Mouse (Mus musculus): ENCODE results near the gene Trim15.

DNA sequence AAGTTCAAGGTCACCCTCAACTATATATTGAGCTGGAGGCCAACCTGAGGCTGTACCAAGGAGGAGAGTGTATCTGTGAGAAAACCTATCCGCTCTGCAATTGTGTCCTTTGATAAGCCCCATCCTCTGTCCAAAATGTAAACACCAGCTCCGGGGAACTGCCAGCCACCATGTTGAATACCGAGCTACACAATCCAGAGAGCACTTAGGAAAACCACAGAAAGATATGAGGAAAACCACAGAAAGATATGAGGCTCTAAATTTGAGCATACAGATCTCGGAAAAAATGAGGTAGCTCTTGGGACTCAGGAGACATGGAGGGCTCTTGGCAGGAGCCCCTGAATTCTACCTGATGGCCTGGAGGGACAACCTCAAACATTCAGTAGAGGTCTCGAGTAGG is 26.4 kb upstream of the Trim15 start:
- TF ChIP-seq CTCF (IDR thresholded peaks at IDR 0.05; ENCODE audit: control insufficient read depth, insufficient read depth, low read length) = no peak
- no peak for TF ChIP-seq POLR2A (IDR thresholded peaks at IDR 0.05; ENCODE audit: borderline replicate concordance, control insufficient read depth, low read depth, low read length)

Measured in bone marrow, adult 2 months (tissue).